Mouse (Mus musculus): ENCODE data around the gene Hapln3.

The Hapln3 gene

GRCm38 (mm10) chr7:79079212-79079611 lies 51.6 kb downstream of the Hapln3 start:
- no peak for DNase-seq (ENCODE audit: low read depth, low spot score)

GRCm38 (mm10) chr7:79068231-79068630 lies 62.6 kb downstream of the Hapln3 start:
- no peak for DNase-seq (ENCODE audit: low read depth, low spot score)

- DNase-seq (ENCODE audit: low read depth, low spot score), result no peak
These were observed 63.4 kb downstream of the Hapln3 start for GRCm38 (mm10) chr7:79067466-79067865.
